10 mouse cellular contexts compared by ENCODE assay signal in the genomic region with DNA sequence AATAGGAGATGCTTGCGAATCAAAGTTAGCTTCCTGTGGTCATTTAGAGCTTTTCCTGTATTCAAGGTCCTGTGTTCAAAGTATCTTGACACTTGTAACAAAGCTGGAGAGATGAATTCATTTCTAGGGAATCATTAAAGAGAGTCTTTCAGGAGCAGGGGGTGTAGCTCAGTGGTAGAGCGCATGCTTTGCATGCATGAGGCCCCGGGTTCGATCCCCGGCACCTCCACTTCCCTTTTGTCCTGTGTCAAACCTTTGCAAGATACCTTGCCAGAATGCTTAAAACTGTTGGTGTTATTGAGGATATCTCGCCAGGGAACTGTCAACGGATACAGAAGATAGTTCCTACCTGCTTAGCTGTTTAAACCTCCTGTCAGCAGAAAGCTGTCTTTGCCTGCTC. TPM values are rescaled to one million over a fixed set of nuclear protein-coding genes. Genes with fewer than 3 reads are reported as not detected.
A peak's percentile ranks its signal among the peaks of the same experiment; 100 is the strongest.
DNase-seq lines count a peak whose midpoint lies in the region; ATAC-seq and TF ChIP-seq lines count a peak whose summit lies in the region.
"Had no signal": no experiment of that assay in that cellular context is flagged by ENCODE, and none has a peak within 500 bp of the region (broad histone marks: within the 10 kb centered on the region; RNA-seq: fewer than 3 reads in every experiment).

No protein-coding gene starts in this region.

- H3K27ac ChIP-seq in ES-E14 (ENCODE audit: insufficient read depth, low read depth, low read length, poor library complexity, severe bottlenecking): no peak overlapping the region
- no peak overlapping the region for H3K27ac ChIP-seq in liver, embryonic 15.5 days (replicated peaks)
- H3K27ac ChIP-seq: heart, embryonic 15.5 days; limb, embryonic 15.5 days had no signal

- intact Hi-C loops in left cerebral cortex, postnatal 4 days (cut with DNase I): no loop called here

- peaks cover 17% of the 10 kb centered on the region for H3K27me3 ChIP-seq in liver, embryonic 15.5 days

- no peak overlapping the region for H3K4me2 ChIP-seq in liver, embryonic 15.5 days
- H3K4me2 ChIP-seq: heart, embryonic 15.5 days; limb, embryonic 15.5 days had no signal

- peaks cover 0 to 2% of the 10 kb centered on the region in 2 experiments; a peak in 1 of 4 replicates for H3K4me1 ChIP-seq in ES-E14 (ENCODE audit: control insufficient read depth in 2 of 2, insufficient read depth in 2 of 2, low read length in 2 of 2, poor library complexity in 1 of 2)
- peaks cover 13% of the 10 kb centered on the region for H3K4me1 ChIP-seq in liver, embryonic 15.5 days (replicated peaks)

- no peaks in the 10 kb centered on the region for H3K9me3 ChIP-seq in ES-E14 (ENCODE audit: control insufficient read depth, insufficient read depth, low read depth, low read length)
- peaks cover 9% of the 10 kb centered on the region; the same call in 1 of the 2 replicates for H3K9me3 ChIP-seq in liver, embryonic 15.5 days (replicated peaks)
- H3K9me3 ChIP-seq: heart, embryonic 15.5 days; limb, embryonic 15.5 days had no signal

- ATAC-seq in liver, embryonic 15.5 days (ENCODE audit: insufficient read depth): peak; percentile 73

- H3K9ac ChIP-seq in ES-E14 (ENCODE audit: insufficient read depth, low read depth, low read length, poor library complexity, severe bottlenecking): no peak overlapping the region
- no peak overlapping the region for H3K9ac ChIP-seq in liver, embryonic 15.5 days
- H3K9ac ChIP-seq: heart, embryonic 15.5 days; limb, embryonic 15.5 days had no signal

- H3K4me3 ChIP-seq in ES-E14 (ENCODE audit: insufficient read depth in 1 of 2, low read depth in 1 of 2, low read length in 2 of 2, poor library complexity in 1 of 2, severe bottlenecking in 1 of 2): no peak overlapping the region
- H3K4me3 ChIP-seq in liver, embryonic 15.5 days (replicated peaks): no peak overlapping the region
- H3K4me3 ChIP-seq: heart, embryonic 15.5 days; limb, embryonic 15.5 days had no signal

- DNase-seq in left cerebral cortex, adult 18-20 months (ENCODE audit: low spot score in 2 of 2): peak; percentile 31 to 33
- no peak for DNase-seq in left cerebral cortex, postnatal 4 days
- peak; percentile 82 for DNase-seq in ES-E14 (ENCODE audit: low read depth, low spot score)
- DNase-seq in embryo, embryonic 10 days (ENCODE audit: low spot score): peak; percentile 80
- no peak for DNase-seq in gastrocnemius, postnatal 25 days
- DNase-seq in lung, postnatal 10 days: no peak
- no peak for DNase-seq in lung, adult 18-20 months

- no peaks in the 10 kb centered on the region for H3K36me3 ChIP-seq in ES-E14 (ENCODE audit: control insufficient read depth, insufficient read depth, low read length, poor library complexity, severe bottlenecking)
- H3K36me3 ChIP-seq in liver, embryonic 15.5 days (replicated peaks): no peaks in the 10 kb centered on the region
- H3K36me3 ChIP-seq: heart, embryonic 15.5 days; limb, embryonic 15.5 days had no signal

- in situ Hi-C loops in ES-E14 (cut with MboI; ENCODE audit: low sequenced_read_pairs in 2 of 2, unreplicated experiment in 2 of 2): no loop called here

- WGBS in liver, embryonic 15.5 days (ENCODE audit: insufficient replicate concordance): 4% methylated on average over 7 of the region's 7 CpGs

TF ChIP-seq in ES-E14, 5 proteins besides CTCF, POLR2A, EP300 and RAD21:
- TF ChIP-seq ZNF384 (IDR thresholded peaks at IDR 0.05; ENCODE audit: low read depth, low read length): no peak
- no peak for TF ChIP-seq CHD2 (IDR thresholded peaks at IDR 0.05; ENCODE audit: low read depth, low read length)
- TF ChIP-seq HCFC1 (IDR thresholded peaks at IDR 0.05; ENCODE audit: borderline replicate concordance, insufficient read depth, low read length): no peak
- TF ChIP-seq ZC3H11A (IDR thresholded peaks at IDR 0.05; ENCODE audit: borderline replicate concordance, low read depth, low read length): no peak
- peak; percentile 90 for TF ChIP-seq MAFK (IDR thresholded peaks at IDR 0.05; ENCODE audit: insufficient read depth, low read depth, low read length)

RNA-seq across cellular contexts. Expression of a gene that starts 51.7 kb away (rescaled TPM):
- total RNA-seq in left cerebral cortex, adult 18-20 months (2021): not detected
- not detected for total RNA-seq in left cerebral cortex, postnatal 4 days (2021)
- total RNA-seq in ES-E14 (2012; rRNA removed): not detected in 2 replicates
- polyA plus RNA-seq in liver, embryonic 15.5 days (2015; fragmentation: Nextera tagmentation; extraction: Ambion mirVana): not detected in 2 replicates
- not detected for total RNA-seq in gastrocnemius, postnatal 25 days (2021)
- polyA plus RNA-seq: heart, embryonic 15.5 days; limb, embryonic 15.5 days had no signal

Comparison
In these comparisons a context has a peak if more than half of its experiments do, and no peak if none do; other contexts are left out.
1. DNase-seq: peak in left cerebral cortex, adult 18-20 months (2 of 2), ES-E14 (single experiment) and embryo, embryonic 10 days (single experiment); none in left cerebral cortex, postnatal 4 days (single experiment), gastrocnemius, postnatal 25 days (single experiment), lung, postnatal 10 days (single experiment) and lung, adult 18-20 months (0 of 2).